Mouse (Mus musculus) CD4-positive, CD25-positive, alpha-beta regulatory T cell, adult 2 months (primary cell): Measurements from ENCODE around the gene Gm1673.
A peak's percentile ranks its signal among the peaks of the same experiment; 100 is the strongest.
"Not testable (repeated sequence)": the region's sequence is repeated elsewhere in the genome, so short reads cannot be mapped to it uniquely, and the experiment has no call there.

ENCODE experiments used
- DNase-seq: peaks from one replicate; pipeline ENCODE4 v3.0.0-alpha.2; 2012; ENCODE audit warnings: low read depth, low spot score

The Gm1673 gene

DNA sequence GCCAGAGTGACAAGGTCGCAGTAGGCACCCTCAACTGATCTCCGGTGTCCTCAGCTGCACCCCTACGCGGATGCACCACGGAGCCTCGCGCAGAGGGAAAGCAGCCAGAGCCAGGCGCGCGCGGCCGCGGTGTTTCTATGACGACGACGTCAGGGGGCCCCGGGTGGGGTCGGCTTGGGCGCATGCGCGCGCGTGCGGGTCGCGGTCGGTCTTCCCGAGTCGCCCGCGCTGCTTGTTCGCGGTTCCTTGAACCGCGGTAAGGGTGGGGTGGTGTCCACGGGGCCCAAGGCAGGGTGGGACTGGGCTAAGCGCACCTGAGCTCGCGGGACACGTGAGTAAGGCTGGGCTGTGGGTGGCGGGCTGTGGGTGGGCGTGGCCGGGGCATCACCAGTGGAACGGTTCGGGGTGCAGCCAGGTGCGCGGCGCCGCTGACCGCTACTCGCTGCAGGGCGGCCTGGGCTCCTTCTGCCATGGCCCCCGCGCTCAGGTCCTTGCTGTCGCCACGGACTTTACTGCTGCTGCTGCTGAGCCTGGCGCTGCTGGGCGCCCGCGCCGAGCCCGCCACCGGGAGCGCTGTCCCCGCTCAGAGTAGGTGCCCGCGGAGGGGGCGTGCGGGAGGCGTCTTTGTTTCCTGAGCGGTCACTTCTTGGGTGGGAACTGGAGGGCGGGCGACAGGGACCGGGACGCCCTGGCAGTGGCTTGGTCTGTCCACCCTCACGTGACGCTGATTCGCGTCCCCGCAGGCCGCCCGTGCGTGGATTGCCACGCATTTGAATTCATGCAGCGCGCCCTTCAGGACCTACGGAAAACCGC, at the start of gene Gm1673:
Gm1673 (plus strand) TSS at position 125 of the 813 bp plus-strand sequence.
- DNase-seq = peak; percentile 44

DNA sequence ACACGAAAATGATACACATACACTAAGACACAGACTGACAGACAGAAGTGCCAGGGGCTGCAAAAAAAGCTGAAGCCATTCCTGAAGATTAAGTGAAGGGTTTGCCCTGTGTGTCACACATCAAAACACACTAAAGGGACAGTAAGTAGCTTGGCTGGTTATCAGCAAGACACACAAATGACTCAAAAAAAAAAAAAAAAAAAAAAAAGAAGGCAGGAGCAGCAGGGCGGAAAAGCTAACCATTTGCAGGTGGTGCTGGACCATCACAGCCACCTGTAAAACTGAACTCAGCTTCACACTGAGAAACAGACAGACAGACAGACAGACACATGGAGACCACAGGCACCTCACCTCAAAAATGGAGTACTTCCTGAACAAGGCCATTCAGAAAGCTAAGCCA, 49.2 kb upstream of the Gm1673 start:
- DNase-seq = no peak

DNA sequence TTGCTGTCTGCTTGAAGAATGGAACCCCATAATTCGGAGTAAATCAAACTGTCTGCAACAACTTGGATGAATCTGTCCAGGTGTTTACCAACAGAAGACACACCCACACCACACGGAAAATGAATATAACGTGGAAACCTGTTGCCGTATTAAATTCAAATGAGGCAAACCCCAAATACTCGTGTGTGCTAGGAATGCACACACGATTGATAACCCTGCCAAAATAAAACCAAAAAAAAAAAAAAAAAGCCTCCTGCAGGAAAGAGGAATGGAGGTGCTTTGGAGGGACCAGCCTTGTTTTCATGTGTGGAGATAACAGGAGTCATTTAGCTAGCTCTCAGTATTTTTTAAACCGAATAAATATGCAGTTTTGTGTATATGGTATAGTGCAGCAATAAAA, 48.4 kb upstream of the Gm1673 start:
- DNase-seq = no peak

DNA sequence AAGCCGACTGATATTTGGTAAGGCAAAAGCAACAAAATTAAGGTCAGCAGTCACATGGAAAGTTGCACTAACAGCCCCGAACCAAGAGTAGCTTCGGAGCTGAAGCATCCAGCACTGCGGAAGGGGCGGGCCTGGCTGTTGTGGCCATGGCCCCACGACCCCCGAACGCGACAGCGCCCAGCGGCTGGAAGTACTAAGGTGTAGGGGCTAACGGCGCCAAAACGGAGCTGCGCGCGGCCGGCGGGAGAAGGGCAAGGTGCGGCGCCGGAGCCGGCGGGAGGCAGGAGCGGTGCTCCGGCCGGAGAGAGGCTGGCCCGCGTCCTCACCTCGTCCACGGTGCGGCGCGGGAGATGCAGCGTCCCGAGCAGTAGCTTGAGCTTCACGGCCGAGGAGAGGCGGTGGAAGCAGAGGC, 47.5 kb upstream of the Gm1673 start:
- no peak for DNase-seq

DNA sequence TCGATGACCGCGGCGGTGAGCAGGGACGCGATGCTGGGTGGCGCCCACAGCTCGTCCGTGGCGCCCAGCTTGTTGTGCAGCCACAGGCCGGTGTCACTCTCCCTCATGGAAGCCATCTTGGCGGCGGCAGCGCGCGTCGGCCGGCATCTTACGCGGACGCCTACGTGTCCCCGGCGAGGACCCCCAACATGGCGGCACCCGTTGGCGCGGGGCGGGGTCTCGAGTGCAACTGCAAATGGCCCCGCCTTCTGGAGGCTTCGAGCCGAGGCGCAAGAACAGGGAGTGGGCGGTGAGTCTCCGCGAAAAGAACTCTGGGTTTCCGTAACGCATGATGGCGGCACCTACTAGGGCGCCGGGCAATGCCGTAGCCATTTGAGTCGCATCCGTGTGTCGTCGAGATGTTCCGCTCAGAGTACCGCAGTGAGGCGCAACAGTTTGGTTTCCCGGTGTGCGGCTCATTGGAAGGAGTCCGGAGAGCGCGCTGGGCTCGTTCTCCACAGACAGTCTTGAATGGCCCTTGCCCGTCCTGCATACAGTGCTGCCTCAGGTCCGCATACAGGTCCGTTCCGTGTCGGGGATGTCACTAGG, 47.0 kb upstream of the Gm1673 start, which contains the start of gene Nelfa:
Nelfa (minus strand) TSS at position 294 of the 588 bp plus-strand sequence.
- DNase-seq = peak; percentile 99

DNA sequence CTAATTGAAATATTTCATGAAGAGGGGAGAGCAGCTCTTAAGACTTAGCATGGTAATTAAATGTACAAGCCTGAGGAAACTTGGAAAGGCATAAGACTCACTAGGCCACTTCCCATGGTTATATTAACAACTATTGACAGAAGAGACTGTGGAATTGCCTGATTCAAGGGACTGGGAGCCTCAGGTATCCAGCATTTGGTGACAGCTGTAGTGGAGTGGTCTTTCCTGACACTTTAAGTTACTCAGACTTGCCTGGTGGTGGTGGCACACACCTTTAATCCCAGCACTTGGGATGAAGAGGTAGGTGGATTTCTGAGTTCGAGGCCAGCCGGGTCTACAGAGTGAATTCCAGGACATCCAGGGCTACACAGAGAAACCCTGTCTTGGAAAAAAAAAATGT, 46.0 kb upstream of the Gm1673 start:
- no peak for DNase-seq

DNA sequence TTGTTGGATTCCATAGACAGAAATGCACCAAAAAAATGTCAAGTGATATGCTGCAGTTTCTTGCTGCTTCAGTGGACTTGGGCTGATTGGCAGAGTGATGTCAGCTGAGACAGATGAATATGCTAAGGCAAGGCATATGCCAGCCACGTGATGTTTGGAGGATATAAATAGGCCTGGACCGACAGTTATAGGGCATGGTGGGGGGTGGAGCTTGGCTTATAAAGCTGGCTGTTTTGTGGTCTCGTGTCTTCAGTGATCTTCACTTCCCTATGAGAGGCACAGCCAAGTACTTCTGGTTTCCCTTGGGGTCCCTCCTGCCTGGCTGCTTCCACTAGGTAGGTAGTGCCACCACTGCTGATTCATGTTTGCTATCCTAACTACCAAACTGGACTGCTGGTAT, 44.8 kb upstream of the Gm1673 start:
- no peak for DNase-seq

DNA sequence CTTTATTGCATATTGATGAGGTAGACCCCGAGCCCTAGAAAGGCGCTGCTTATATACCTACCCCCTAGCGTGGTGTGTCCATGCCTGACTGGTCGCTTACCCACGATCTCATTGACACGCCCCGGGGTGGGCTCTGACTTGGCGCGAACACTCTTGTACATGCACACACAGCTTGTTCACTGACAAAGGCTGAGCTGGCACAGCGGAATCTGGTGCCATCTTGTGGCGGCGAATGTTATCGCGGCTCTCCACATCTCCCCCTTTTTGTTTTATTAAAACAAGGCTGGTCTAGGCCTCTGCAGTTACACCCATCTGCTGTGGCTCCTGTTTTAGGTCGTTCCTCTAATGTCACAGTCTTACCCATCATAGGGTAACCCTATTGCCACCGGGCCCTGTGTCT, 36.2 kb upstream of the Gm1673 start:
- DNase-seq = not testable (repeated sequence)

DNA sequence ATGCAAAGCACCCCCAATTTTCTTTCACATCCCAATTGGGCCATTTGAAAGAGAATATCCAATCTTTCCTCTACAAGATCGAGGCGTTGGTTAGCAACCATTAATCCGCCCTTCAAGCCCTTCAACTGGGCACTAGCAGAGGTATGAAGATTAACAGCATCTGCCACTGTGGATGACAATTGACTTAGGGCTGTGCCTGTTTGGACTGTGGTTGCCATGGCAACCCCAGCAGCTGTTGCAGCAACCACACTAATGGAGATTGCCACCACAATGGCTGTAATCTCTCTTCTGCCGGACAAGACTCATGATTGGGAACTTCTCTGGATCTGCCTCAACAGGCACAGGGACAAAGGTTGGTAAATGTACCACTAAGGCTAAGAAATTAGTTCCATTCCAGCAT, 34.9 kb upstream of the Gm1673 start:
- no peak for DNase-seq

DNA sequence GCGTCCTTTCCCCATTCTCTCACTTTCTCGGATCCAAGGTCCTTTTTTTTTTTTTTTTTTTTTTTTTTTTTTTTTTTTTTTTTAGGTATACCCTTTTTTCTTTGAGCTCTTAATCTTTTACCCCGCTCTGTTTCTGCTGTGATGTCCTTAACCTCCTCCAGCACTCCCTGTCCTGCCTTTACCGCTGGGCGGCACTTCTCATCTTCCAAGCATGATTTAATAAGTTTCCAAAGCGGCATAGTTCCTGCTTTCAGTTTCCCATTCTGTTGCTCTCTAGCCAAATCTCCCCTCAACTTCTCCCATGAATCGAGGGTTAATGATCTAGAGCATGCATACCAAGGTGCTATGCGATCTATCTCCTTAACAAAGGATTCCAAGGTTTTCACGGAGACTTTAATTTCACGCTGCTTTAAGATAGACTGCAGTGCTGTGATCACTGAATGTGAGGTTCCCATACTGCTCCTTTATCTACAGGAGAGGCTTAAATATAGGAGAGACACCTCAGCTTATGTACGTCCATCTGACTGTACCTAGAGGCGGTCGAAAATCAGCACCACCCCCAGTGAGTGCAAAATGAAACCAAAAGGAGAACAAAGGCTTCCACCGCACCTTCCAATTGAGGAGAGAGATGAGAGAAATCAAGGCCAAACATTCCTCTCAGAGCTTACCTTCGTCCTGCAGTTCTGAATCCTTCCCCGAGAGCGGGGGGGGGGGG, 29.6 kb upstream of the Gm1673 start:
- no peak for DNase-seq

DNA sequence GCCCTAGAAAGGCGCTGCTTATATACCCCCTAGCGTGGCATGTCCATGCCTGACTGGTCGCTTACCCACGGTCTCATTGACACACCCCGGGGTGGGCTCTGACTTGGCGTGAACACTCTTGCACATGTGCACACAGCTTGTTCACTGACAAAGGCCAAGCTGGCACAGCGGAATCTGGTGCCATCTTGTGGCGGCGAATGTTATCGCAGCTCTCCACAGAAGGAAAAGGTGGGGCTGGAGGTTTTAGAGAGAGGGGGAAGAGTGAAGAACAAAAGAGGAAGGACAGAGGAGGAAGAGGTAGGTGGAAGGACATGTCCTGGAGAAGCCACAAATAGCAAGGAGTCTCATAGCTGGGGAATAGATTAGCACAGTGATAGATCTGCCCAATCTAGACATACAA, 28.9 kb upstream of the Gm1673 start:
- peak; percentile 72 for DNase-seq

DNA sequence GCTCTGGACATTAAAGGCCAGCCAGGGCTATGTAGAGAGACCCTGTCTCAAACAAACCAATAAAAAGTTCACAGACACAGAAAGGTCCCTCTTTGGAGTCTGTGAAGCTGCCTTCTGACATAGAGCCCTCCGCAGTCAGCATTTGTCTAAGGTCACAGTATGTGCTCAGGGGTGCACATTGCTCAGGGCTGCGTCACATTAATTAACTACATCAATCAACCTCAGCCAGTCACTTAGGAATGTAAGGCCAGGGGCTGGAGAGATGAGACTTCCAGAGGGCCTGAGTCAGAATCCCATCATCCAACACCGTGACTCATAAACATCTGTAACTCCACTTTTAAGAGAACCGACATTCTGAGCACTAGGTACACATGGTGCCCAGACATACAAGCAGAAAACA, 27.4 kb upstream of the Gm1673 start:
- DNase-seq = no peak

DNA sequence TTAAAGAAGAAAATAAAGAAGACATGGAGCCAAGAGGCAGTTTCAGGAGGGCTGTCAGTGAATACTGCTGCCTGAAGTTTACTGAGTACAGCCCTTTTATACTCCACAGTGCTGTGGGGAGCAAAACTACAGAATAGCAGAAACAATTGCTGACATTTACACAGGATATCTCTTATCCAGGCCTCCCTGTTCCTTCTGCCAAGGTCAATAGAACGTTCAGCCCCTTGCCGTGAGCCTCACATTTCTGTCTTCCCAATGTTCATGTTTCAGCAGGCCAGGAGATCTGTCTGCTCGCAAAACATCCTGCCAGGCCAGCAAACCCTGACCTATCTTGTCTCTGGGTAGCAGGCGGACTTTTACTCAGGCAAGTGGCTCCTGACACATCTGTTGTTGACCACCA, 23.9 kb upstream of the Gm1673 start:
- no peak for DNase-seq

DNA sequence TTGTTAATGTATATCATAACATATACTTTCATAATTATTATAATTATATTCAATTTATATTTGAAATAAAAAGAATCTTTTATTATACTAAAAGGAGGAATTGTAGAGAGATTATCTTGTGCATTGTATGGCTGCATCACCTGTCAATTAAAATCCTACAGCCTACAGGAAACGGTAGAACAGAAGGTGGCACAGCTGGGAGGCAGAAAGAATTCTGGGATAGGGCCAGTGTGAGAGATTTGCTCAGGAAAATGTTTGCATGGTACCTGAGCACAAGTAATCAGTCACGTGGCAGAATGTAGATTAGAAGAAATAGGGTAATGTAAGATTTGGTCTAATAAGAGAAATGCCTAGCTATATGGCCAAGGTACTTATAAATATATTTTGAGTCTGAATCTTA, 8.5 kb upstream of the Gm1673 start:
- no peak for DNase-seq

DNA sequence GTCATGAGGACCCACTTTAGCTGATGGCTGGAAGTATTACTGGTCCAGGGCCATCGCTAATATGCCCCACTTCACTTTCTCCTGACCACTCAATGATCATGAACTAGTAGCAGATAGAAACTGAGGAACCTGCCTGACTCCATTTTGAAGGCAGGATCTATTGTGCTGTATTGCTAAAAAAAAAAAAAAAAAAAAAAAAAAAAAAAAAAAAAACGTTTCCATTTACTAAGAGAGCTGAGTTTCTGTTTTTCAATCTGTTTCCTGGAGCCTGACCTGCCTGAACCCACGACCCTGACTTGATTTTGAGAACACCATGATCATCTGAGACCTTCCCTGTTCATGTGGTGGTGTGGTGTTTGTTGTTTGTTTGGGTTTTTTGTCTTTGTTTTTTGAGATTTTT, 7.0 kb upstream of the Gm1673 start:
- DNase-seq = no peak

DNA sequence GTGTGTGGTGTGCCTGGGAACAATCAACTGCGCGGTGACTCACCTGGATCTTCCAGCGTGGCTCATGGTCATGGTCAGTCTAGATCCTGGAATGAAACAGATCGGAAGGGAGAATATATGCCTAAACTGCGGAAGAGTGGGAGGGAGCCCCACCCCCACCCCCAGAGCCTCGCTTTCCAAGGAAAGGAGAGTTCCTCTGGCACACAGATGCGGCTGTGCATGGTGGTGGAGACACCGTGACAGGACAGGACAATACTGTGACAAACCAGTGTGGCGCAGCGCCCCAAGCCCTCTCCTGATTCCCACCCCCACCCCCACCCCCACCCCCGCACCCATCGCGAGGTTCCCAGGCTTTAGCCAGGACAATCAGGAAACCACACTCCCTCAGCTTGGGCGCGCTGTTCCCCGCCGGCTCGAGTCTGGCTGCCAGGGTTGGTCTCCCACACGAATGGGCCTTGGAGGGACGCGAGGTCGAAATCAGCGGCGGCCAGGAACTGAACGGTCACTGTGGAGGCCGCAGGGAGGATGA, 438 bp upstream of the Gm1673 start:
- no peak for DNase-seq

DNA sequence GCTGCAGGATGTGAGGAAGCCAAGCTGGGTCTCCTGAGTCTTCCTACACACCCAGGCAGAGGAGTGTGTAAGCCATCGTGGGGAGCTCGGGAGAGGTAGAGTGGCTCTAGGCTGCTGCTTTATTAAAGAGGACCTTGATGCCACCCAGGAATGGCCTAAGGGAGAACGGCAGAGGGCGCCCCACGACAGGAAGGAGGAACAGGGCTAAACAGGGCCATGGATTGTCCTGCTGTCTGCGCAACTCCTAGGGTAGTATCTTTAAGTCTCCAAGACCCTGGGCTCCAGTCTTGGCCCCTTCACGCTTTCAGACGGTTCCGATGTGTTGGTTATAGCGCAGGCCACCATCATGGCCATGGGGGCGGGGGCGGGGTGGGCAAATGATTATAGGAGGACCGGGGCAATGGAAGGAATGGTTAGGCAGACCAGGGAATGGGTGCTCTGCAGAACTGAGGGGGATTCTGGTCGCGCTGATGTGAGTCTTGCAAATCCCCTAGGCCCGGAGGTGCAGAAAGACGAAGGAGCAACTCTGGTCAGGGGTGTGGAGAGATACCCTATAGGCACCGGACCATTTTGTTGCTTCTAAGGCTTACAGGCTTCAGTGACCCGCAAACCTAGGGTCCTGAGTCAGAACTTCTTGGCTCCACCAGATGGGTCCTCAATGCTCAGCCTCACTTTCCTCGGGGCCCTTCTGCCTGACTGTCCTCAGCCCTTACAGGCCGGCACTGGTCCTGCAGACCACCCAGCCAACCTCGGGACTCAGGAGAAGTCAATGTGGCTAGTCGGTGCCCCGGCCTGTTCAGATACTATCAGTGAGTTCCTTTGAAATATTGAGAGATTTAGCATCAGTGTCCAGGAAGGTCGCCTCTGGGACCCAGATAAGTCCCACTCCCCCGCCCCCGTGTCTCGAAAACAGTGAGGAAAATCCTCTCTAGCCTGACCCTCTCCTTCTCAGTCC, 11.7 kb downstream of the Gm1673 start:
- DNase-seq = no peak

DNA sequence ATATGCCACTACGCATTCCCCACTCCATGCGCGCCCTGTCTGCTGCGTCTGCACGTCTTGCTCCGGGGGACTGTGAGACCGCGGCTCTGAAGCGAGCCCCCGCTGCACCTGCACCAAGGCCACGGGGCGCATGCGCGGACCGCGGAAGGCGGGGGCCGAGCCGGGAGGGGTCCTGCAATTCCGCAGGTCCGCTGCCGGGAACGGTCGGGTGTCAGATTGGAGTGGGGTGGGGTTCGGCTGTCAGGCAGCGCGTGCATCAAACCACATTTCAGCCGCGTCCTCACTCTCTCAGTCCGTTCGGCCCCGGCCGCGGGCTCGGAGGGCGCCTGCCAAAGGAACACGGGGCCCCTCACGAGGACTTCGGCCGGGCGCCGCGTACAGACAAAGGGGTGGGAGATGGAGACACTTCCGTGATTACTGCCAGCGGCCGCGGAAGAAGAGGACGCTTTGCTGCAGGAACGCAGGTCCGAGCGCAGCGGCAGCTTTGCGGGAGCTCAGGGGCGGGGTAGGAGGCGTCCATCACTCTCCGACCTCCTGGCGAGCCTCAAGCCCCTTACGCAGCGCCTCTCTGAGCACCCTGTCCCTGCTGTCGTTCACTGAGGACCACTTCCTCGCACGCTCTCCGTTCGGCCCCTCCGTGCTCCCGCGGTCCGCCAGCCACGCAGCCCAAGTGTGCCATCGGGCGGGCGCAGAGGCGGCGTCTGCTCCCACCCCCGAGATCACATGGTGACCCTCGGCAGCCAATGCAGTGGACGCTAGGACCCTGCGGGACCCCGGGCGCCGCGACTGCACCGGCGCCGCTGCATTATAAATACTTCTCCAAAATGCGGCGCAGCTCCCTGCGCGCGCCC, 12.8 kb downstream of the Gm1673 start, which contains the start of gene Nat8l:
Nat8l (plus strand) TSS at position 142 of the 851 bp plus-strand sequence.
- DNase-seq = no peak

DNA sequence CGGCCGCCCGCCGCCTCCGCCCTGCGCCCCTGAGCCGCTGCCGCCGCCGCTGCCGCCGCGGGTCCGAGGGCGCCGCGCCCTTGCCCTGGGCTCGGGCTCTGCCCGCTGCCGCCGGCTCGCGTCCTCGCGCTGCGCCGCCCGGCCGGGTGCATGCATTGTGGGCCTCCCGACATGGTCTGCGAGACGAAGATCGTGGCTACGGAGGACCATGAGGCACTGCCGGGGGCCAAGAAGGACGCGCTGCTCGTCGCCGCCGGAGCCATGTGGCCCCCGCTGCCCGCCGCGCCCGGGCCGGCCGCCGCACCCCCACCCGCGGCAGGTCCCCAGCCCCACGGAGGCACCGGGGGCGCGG, 13.4 kb downstream of the Gm1673 start:
- no peak for DNase-seq

DNA sequence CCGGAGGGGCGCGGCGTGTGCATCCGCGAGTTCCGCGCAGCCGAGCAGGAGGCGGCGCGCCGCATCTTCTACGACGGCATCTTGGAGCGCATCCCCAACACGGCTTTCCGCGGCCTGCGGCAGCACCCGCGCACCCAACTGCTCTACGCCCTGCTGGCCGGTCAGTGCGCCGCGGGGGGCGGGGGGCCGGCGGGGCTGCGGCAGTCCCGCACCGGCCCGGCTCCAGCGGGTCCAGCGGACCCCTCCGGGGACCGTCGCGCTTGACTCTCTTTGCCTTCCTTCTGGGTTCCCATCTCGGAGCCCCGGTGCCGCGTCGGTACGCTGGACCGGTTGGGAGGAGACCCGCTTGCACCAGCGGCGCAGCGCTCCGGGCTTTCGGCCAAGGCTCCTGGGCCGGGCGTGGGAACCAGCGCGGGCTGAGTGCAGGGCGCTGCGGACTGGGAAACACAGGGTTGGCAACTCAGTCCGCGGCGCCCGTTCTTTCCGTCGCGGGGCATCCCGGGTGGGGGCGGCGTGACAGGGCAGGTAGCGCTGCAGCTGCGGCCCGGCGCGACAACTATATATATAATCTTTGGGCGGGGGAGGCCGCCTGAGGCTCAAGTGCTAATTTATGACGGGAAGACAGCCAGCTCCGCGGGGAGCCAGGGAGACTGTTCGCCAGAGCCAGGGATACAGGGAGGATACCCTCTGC, 14.0 kb downstream of the Gm1673 start:
- DNase-seq = no peak
